In genomic region chr3:96874808-96875571, GRCm38 (mm10) we compare ENCODE assay signal across 23 mouse cellular contexts. TPM values are rescaled to one million over a fixed set of nuclear protein-coding genes. Genes with fewer than 3 reads are reported as not detected.
DNase-seq lines count a peak whose midpoint lies in the region; ATAC-seq and TF ChIP-seq lines count a peak whose summit lies in the region.
"Had no signal": no experiment of that assay in that cellular context is flagged by ENCODE, and none has a peak within 500 bp of the region (broad histone marks: within the 10 kb centered on the region; RNA-seq: fewer than 3 reads in every experiment).

No protein-coding gene starts in this region.

- TF ChIP-seq CTCF in liver, postnatal 0 days (IDR thresholded peaks at IDR 0.05; ENCODE audit: low read depth), result no peak

- 0 out of 2 replicates have a peak, but pooled peaks cover 5% of the 10 kb centered on the region for H3K4me1 ChIP-seq in liver, postnatal 0 days (ENCODE audit: insufficient read depth)
- H3K4me1 ChIP-seq in kidney, embryonic 15.5 days, result no peaks in the 10 kb centered on the region
- H3K4me1 ChIP-seq: forebrain, embryonic 10.5 days; midbrain, embryonic 10.5 days had no signal

- H3K36me3 ChIP-seq in liver, postnatal 0 days (replicated peaks; ENCODE audit: insufficient read depth, low read length), result peaks cover 31% of the 10 kb centered on the region
- H3K36me3 ChIP-seq in kidney, embryonic 15.5 days, result peaks cover 71% of the 10 kb centered on the region

- peak overlapping the region; percentile 72 for H3K27ac ChIP-seq in liver, postnatal 0 days (ENCODE audit: low read depth)
- no peak overlapping the region for H3K27ac ChIP-seq in kidney, embryonic 15.5 days
- H3K27ac ChIP-seq: forebrain, embryonic 10.5 days; layer of hippocampus, adult 2 months; macrophage; midbrain, embryonic 10.5 days had no signal

- H3K9me3 ChIP-seq in liver, postnatal 0 days (ENCODE audit: low read length), result no peaks in the 10 kb centered on the region
- H3K9me3 ChIP-seq in kidney, embryonic 15.5 days (replicated peaks), result no peaks in the 10 kb centered on the region
- H3K9me3 ChIP-seq: forebrain, embryonic 10.5 days; midbrain, embryonic 10.5 days had no signal

- 63% methylated on average over 7 of the region's 7 CpGs for WGBS in liver, postnatal 0 days (ENCODE audit: insufficient replicate concordance)
- 60% methylated on average over 7 of the region's 7 CpGs for WGBS in kidney, embryonic 15.5 days

- no peak overlapping the region for H3K9ac ChIP-seq in liver, postnatal 0 days (replicated peaks)
- no peak overlapping the region for H3K9ac ChIP-seq in kidney, embryonic 15.5 days
- H3K9ac ChIP-seq: lung, embryonic 14.5 days had no signal

- H3K4me3 ChIP-seq in liver, postnatal 0 days (ENCODE audit: low read depth, low read length), result no peak overlapping the region
- H3K4me3 ChIP-seq in kidney, embryonic 15.5 days (replicated peaks), result no peak overlapping the region
- H3K4me3 ChIP-seq: forebrain, embryonic 10.5 days; layer of hippocampus, adult 2 months; midbrain, embryonic 10.5 days had no signal

- DNase-seq in liver, postnatal 0 days, result no peak
- DNase-seq in liver, result no peak
- peak; percentile 45 to 71 for DNase-seq in kidney, postnatal 36 days
- peak; percentile 21 for DNase-seq in yolk sac, embryonic 10.5 days (ENCODE audit: low spot score)
- DNase-seq in layer of hippocampus, adult 18-20 months (ENCODE audit: low spot score in 2 of 2), result no peak
- DNase-seq in thymus, adult 18-20 months, result no peak
- DNase-seq: cerebellum, adult 2 months; cerebellum, postnatal 36 days; gastrocnemius, postnatal 25 days; lung, embryonic 14.5 days; retina, postnatal 1 day; thymus, postnatal 36 days had no signal

- no peaks in the 10 kb centered on the region for H3K27me3 ChIP-seq in liver, postnatal 0 days (ENCODE audit: insufficient read depth, low read length)
- no peaks in the 10 kb centered on the region for H3K27me3 ChIP-seq in kidney, embryonic 15.5 days

- H3K4me2 ChIP-seq in liver, postnatal 0 days (ENCODE audit: low read depth, low read length), result no peak overlapping the region
- no peak overlapping the region for H3K4me2 ChIP-seq in kidney, embryonic 15.5 days
- H3K4me2 ChIP-seq: lung, embryonic 14.5 days had no signal

- ATAC-seq in liver, postnatal 0 days, result peak; percentile 92
- ATAC-seq in kidney, embryonic 15.5 days (replicated peaks; ENCODE audit: low FRiP score), result peak; percentile 54; the same call in 1 of the 2 replicates

- peak; percentile 24; the same call in 1 of the 2 replicates for TF ChIP-seq EP300 in liver, postnatal 0 days (IDR thresholded peaks at IDR 0.05; ENCODE audit: low read depth)

RNA-seq across cellular contexts. Expression of gene Gja5, which starts 29.5 kb away (rescaled TPM):
- 1.4 TPM in 2 replicates for polyA plus RNA-seq in liver, postnatal 0 days (2015; fragmentation: Nextera tagmentation; extraction: Ambion mirVana)
- polyA plus RNA-seq in kidney, embryonic 15.5 days (2015; fragmentation: Nextera tagmentation; extraction: Ambion mirVana), result 24.3 and 25.1 TPM in 2 replicates
- under 1 TPM; 0.53 to 0.69 TPM for total RNA-seq in layer of hippocampus, adult 18-20 months (2021)
- polyA plus RNA-seq: macrophage had no signal

RNA-seq across cellular contexts. Expression of gene Gpr89, which starts 30.2 kb away (rescaled TPM):
- 20.0 and 21.1 TPM in 2 replicates for polyA plus RNA-seq in liver, postnatal 0 days (2015; fragmentation: Nextera tagmentation; extraction: Ambion mirVana)
- polyA plus RNA-seq in kidney, embryonic 15.5 days (2015; fragmentation: Nextera tagmentation; extraction: Ambion mirVana), result 44.0 and 44.2 TPM in 2 replicates
- total RNA-seq in layer of hippocampus, adult 18-20 months (2021), result 10 to 100 TPM; 42.7 to 43.4 TPM

RNA-seq across cellular contexts. Expression of gene Cd160, which starts 45.8 kb away (rescaled TPM):
- polyA plus RNA-seq in liver, postnatal 0 days (2015; fragmentation: Nextera tagmentation; extraction: Ambion mirVana), result 0.78 and 0.89 TPM in 2 replicates
- 0.09 and 0.16 TPM in 2 replicates for polyA plus RNA-seq in kidney, embryonic 15.5 days (2015; fragmentation: Nextera tagmentation; extraction: Ambion mirVana)
- not detected for total RNA-seq in layer of hippocampus, adult 18-20 months (2021)
- total RNA-seq: gastrocnemius, postnatal 25 days; heart, adult 8-10 months; layer of hippocampus, adult 2 months; left cerebral cortex, postnatal 25 days had no signal
- polyA plus RNA-seq: cerebellum, adult 2 months; heart, postnatal 0 days had no signal

RNA-seq across cellular contexts. Expression of gene Pdzk1, which starts 45.9 kb away (rescaled TPM):
- polyA plus RNA-seq in liver, postnatal 0 days (2015; fragmentation: Nextera tagmentation; extraction: Ambion mirVana), result 49.4 and 57.7 TPM in 2 replicates
- 125 and 138 TPM in 2 replicates for polyA plus RNA-seq in kidney, embryonic 15.5 days (2015; fragmentation: Nextera tagmentation; extraction: Ambion mirVana)
- total RNA-seq in layer of hippocampus, adult 18-20 months (2021), result under 1 TPM; 0.46 to 0.50 TPM
- total RNA-seq: gastrocnemius, postnatal 25 days; heart, adult 8-10 months had no signal
- polyA plus RNA-seq: forebrain, embryonic 10.5 days; hindbrain, embryonic 11.5 days; macrophage had no signal

RNA-seq across cellular contexts. Expression of gene Gja8, which starts 50.8 kb away (rescaled TPM):
- polyA plus RNA-seq in liver, postnatal 0 days (2015; fragmentation: Nextera tagmentation; extraction: Ambion mirVana), result not detected in 2 replicates
- 0.09 and 0.18 TPM in 2 replicates for polyA plus RNA-seq in kidney, embryonic 15.5 days (2015; fragmentation: Nextera tagmentation; extraction: Ambion mirVana)
- total RNA-seq in layer of hippocampus, adult 18-20 months (2021), result not detected
- total RNA-seq: adrenal gland, adult 18-20 months; gastrocnemius, postnatal 25 days; layer of hippocampus, adult 2 months; left cerebral cortex, postnatal 25 days had no signal
- polyA plus RNA-seq: cerebellum, adult 2 months; forebrain, embryonic 10.5 days; heart, postnatal 0 days; hindbrain, embryonic 11.5 days; limb, embryonic 14.5 days; lung, embryonic 14.5 days; macrophage had no signal

Comparison
In these comparisons a context has a peak if more than half of its experiments do, and no peak if none do; other contexts are left out.
1. DNase-seq: peak in kidney, postnatal 36 days (2 of 2) and yolk sac, embryonic 10.5 days (single experiment); none in liver, postnatal 0 days (single experiment), liver (single experiment), layer of hippocampus, adult 18-20 months (0 of 2) and thymus, adult 18-20 months (0 of 2).
2. RNA of gene Gja5, which starts 29.5 kb away (polyA plus RNA-seq): 24.3 to 25.1 TPM in kidney, embryonic 15.5 days; 1.4 TPM in liver, postnatal 0 days; every median in the first group is over 10 times any median in the second.